Mouse (Mus musculus) telencephalon, adult 2 months (tissue): Measurements from ENCODE around the gene Aox2.

ENCODE experiments used
- DNase-seq: peaks from one replicate; pipeline ENCODE4 v3.0.0-alpha.2; 2011; ENCODE audit warnings: low read depth, low spot score

The Aox2 gene

GRCm38 (mm10) chr1:58278026-58278425, at the start of gene Aox2:
Gene Aox2, plus strand, starts transcription at chr1:58278326.
- DNase-seq = no peak

DNA sequence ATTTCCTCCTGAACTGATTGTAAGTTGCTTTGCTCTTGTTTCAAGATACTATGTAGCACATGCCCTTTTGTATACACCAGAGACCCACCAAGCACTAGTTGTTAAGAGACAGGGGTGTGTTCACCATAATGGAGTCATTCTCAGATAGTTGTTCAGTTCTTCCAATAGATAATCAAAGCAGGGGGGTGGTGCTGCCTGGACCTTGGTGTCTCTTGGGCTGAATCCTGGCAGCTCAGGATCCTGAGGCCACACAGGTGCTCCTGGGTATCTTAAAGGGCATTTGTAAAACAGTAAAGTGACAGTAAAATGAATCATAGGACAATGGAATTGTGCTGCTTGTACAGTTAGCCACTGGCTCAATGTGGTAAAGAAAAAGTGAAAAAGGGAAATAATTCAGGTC, 49.2 kb upstream of the Aox2 start:
- no peak for DNase-seq

GRCm38 (mm10) chr1:58229774-58230173, 48.4 kb upstream of the Aox2 start:
- no peak for DNase-seq

DNA sequence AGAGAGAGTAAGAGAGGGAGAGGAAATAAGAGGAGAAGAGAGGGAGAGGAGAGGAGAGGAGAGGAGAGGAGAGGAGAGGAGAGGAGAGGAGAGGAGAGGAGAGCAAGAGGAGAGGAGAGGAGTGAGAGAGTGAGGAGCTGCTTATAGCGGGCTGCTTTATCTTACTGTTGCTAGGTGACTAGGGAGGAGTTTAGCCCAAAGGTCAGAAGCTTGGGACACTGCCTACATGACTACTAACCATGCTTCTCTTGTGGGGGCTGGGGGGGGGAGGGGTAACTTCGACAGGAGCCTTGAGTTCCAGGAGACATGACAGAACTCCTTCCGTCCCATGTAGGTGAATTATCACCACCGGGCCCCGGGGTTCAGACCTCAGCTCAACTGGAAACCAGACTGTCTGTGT, 47.6 kb upstream of the Aox2 start:
- DNase-seq = no peak

GRCm38 (mm10) chr1:58235405-58235804, 42.7 kb upstream of the Aox2 start:
- no peak for DNase-seq

GRCm38 (mm10) chr1:58237527-58238299, 40.4 kb upstream of the Aox2 start:
- no peak for DNase-seq

GRCm38 (mm10) chr1:58238440-58238839, 39.7 kb upstream of the Aox2 start:
- no peak for DNase-seq

- no peak for DNase-seq
Observed at GRCm38 (mm10) chr1:58238961-58239360, 39.2 kb upstream of the Aox2 start.

DNA sequence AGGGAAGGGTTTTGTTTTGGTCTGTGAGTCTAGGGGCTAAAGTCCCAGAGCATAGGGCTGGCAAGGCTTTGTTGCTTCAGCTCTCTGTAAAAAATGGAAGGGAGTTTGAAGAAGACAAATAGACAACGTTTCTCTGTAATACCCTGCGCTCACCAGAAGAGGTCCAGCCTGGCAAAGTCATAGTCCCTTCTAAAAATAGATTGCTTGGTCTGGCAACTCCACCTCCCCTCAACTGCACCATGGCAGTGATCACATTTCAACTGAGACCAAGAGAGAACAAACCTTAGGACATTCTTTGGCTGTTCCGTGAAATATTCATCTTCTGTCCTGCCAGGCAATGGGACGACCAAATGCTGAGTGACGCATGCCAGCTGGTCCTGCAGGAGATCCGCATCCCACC, 37.8 kb upstream of the Aox2 start:
- DNase-seq = no peak

DNA sequence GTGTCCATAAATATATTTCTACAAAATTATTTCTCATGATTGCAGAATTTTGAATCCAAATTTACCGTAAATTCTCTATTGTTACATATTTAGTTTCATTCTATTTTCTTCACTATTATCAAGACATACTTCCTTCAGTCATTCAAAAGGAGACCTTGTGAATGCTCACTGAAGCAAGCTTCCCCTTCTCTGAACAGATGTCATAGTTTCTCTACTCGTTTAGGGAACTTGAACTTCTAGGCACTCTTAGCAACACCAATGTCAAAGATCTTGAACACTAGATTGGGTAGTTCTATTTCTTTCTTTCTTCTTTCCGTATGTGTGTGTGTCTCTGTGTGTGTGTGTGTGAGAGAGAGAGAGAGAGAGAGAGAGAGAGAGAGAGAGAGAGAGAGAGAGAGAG, 33.6 kb upstream of the Aox2 start:
- no peak for DNase-seq

- DNase-seq = no peak
Observed at GRCm38 (mm10) chr1:58248518-58248917, 29.6 kb upstream of the Aox2 start.

DNA sequence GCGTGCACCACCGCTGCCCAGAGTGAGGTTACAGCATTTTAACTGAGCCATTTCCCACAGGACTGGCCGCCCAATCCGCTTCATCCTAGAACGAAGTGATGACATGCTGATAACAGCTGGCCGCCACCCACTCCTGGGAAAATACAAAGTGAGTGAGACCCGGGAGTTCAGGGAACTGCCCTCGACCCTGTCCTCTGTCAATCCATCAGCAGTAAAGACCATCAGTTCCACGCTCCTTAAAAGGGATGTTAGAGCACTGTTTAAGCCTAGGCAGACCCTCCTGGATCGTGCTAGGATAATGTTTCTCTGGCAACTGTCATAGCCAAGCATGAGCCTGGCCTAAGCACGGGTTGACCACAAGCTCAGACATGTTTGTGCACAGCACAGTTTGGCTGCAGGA, 24.7 kb upstream of the Aox2 start:
- DNase-seq = no peak

DNA sequence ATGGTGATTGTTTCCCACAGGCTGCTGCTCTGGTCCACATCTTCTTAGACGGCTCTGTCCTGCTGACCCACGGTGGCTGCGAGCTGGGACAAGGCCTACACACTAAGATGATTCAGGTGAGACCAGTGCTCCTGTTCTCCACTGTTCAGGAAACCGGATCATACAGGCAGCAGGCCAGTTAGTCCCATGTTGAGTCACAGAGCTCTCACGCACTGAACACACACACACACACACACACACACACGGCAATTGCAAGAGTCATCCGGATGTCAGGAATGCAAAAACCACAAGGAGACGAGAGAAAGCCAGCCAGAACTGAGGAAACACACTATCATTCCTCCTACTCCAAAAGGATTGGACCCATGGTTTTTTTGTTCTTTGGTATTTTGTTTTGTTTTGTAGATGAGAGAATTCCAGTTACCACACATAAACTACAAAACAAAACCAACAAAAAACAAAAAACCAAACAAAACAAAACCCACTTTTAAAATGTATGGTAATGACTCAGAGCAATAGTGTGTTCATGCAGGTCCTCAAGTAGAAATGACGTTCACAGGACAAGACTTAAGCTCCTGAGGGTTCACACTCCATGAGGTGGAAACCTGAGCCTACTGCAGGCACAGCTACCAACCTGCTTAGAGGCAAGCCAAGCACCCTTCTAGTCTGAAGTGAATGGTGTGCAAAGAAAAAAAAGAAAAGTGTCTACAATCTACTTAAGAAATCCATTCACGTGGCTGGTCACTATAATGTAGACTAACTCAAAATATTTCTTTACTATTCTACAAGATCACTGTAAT, 20.7 kb upstream of the Aox2 start:
- DNase-seq = no peak

GRCm38 (mm10) chr1:58260311-58260710, 17.8 kb upstream of the Aox2 start:
- DNase-seq = no peak

GRCm38 (mm10) chr1:58268231-58268630, 9.9 kb upstream of the Aox2 start:
- no peak for DNase-seq

DNA sequence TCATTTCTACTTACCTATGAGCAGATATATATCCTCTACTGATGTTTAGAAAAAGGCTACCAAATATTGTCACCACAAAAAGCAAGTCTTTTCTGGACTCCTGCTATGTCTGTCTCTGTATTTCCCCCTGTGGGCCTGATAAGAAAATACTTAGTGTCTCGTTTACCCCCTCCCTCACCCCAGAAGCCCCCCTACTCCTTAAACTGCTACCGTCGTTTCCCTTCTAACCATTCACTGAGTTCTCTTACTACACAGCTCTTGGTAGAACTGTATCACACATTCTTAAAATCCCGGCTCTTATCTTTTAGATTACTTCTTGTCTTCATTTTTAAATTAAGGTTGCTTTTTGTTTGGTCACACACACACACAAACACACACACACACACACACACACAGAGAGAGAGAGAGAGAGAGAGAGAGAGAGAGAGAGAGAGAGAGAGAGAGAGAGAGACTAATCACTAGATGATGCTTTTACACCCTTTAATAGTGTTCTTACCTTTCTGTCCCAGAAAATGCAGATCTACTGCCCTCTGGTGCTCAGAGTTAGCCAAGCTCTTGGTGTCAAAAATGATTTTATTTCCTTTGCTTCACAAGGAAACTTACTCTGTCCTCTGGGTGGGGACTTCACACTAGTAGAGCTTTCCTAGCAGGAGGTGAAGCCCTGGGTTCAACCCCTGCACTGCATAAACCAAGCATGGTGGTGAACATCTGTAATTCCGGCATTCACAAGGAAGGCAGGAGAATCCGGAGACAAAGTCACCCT, 7.1 kb upstream of the Aox2 start:
- peak; percentile 50 for DNase-seq

GRCm38 (mm10) chr1:58275879-58276278, 2.2 kb upstream of the Aox2 start:
- no peak for DNase-seq

GRCm38 (mm10) chr1:58278513-58278912, 387 bp downstream of the Aox2 start:
- DNase-seq = no peak

- DNase-seq = no peak
Observed at GRCm38 (mm10) chr1:58280381-58280780, 2.3 kb downstream of the Aox2 start.

DNA sequence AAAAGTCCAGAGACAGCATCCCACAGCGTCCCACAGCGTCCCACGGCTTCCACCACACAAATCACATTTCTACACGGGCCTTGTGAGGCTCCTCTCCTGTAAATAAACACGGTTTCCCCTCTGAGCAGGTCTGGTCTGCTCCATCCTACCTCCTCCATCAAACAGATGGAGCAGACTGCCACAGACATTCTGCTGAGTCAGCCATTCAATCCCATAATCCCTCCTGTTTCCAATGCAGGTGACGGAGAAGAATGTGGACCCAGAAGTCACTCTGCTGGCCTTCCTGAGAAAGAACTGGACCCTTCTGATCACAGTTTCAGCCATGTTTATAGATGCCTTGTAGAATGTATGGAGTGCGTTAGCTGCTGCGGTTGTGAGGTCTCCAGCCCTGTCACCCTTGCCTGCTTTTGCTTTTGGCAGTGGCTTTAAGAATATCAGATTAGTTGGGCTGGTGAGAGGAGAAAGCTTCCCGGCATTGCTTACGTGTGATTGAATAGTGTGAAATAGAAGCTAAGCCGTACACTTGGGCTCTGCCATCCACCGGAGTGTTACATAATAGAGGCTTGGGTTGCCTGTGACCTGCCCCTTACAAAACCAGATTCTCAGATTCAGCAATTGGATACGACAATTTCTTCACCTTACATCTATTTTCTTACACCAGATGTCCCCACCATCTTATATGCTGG, 3.0 kb downstream of the Aox2 start:
- DNase-seq = no peak

GRCm38 (mm10) chr1:58281625-58281988, 3.5 kb downstream of the Aox2 start:
- no peak for DNase-seq

- DNase-seq = no peak
Observed at GRCm38 (mm10) chr1:58284505-58284904, 6.4 kb downstream of the Aox2 start.
